Mouse (Mus musculus): ENCODE measurements around the gene Syne1. TPM values are rescaled to one million over a fixed set of nuclear protein-coding genes. Genes with fewer than 3 reads are reported as not detected.
A peak's percentile ranks its signal among the peaks of the same experiment; 100 is the strongest.

Syne1 gene
- total RNA-seq, 2 experiments from 2014 or later, result 142 to 150 TPM

DNA sequence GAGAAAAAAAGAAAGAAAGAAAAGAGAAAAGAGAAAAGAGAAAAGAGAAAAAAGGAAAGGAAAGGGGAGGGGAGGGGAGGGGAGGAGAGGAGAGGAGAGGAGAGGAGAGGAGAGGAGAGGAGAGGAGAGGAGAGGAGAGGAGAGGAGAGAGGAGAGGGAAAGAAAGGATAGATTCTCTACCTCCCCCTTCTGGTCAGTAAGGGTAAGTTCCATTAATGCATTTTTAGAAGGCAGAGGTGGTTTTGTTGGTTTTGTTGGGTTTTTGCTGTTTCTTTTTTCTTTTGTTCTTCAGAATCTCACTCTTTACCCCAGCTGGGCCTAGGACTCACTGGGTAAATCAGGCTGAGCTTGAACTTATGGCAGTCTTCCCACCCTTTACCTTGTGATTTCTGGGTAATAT, 214.9 kb downstream of the Syne1 start:
- DNase-seq (ENCODE audit: extremely low spot score in 1 of 2, low spot score in 2 of 2), result no peak
- intact Hi-C loops (cut with DNase I), result no loop called here

DNA sequence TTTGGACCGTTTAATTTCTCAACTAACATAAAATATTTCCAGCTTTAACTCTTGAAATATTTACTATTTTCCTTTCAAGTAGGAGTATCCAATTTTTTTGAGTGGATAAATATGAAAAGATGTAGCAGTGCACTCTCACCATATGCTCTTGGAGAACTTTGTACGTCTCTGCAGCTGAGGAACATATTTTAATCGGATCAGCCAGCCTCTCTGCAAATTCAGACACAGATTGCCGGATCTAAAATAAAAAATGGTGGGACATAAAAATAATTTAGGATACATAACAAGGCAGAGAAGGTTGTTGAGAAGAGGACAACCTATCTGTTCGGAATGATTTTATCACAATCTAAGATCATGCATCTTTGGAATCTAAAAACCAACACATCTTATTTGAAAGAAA, 218.5 kb downstream of the Syne1 start:
- intact Hi-C loops (cut with DNase I), result no loop called here
- DNase-seq (ENCODE audit: extremely low spot score in 1 of 2, low spot score in 2 of 2), result peak in 1 of 2 experiments; percentile 7

DNA sequence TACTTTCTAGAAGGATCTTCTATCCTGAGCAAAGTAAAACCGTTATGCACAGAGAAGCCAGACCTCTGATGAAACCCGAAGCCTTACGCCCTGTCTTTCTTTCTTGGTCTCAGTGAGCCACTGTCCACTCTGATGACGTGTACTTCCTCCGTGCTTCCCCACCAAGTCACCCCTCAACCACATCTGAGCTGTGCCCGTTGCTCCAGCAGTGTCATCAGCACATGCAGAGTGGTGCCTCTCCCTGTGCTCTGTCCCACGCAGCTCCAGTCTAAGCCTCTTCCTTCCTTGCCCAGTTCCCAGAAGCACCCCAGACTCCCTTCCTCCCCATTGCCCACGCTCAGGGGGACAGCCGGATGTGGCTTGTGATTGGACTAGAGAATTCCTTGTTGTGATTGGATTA, 224.6 kb downstream of the Syne1 start:
- intact Hi-C loops (cut with DNase I), result no loop called here
- no peak for DNase-seq (ENCODE audit: extremely low spot score in 1 of 2, low spot score in 2 of 2)

DNA sequence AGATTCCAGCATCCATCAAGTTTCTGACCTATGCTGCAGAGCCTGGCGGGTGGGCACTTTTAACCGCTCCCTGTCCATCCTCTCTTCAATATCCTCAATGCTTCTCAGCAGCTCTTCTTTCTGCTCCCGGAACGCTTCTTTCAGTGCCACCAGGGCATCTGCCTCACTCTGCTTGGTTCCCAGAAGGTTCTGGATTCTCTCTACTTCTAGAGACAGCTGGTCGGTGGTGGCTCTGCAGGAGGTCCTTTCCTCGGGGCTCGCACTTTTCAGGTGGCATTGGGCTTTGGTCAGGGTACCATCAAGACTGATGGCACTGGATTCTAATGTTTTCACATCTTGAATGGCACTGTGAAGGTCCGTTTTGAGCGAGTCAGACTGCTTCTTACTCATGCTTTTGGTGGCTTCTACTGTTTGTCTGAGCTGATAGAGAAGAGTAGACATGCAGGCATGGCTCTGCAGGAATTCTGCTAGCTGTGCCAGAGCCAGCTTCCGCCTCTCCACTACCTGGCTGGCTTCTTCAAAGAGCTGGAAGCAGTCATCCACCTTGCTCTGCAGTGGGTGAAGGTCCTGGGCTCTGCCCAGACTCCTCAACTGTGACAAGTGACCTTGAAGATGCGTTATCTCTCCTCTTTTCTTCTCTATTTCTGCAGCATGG, 227.4 kb downstream of the Syne1 start:
- no peak for DNase-seq (ENCODE audit: extremely low spot score in 1 of 2, low spot score in 2 of 2)
- intact Hi-C loops (cut with DNase I), result no loop called here

DNA sequence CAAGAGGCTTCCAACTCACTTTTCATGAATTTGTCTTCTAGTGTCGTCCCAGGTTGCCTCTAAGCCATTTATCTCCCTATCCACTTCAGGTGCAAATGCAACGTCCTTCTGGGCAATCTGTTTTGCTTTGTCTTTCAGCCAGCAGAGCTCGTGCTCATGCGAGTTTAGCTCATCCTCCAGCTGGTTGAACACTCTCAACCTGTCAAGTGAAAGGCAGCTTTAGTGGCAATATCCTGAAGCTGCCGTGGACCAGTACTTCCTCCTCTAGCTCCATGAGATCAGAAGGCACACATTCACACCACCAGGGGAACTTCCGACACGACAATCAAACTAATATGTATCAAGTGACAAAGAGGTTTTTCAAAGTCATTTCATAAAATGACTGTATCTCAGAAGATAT, 228.7 kb downstream of the Syne1 start:
- intact Hi-C loops (cut with DNase I), result no loop called here
- DNase-seq (ENCODE audit: extremely low spot score in 1 of 2, low spot score in 2 of 2), result no peak

DNA sequence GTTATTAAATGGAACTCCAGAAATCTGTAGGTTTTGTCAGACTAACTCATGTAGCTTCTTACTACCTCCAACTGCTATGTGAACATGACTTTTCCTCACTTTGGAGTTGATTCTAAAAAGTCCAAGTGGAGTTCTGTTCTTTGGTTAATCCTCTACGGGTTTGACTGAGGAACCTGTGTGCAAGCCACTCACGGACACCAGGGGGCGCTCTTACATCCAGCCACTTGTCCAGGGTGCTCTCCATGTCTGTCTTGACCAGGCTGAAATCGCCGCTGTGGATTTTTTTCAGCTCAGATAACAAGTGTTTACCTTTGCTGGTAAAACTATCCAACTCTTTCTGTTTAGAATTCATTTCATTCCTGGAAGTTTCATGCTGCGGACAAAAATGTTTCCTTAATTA, 233.7 kb downstream of the Syne1 start:
- intact Hi-C loops (cut with DNase I), result no loop called here

DNA sequence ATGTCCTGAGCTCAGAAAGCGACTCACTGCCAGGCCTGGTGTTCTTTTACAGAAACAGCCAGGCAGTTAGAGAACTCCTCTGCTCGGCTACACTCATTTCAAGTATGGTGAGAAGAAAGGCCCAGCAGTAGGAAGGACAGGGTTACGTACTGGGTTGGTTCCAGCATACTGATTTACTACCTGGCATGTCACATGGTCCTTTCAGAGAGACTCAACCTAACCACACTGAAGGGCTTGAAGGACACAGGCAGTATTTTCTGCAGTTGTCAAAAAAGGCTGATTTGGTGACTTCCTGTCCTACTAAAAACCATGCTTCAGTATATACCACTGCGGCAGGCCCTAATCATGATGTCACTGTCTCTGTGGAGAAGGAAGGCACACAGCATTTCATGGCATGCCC, 238.8 kb downstream of the Syne1 start:
- intact Hi-C loops (cut with DNase I), result no loop called here
- DNase-seq (ENCODE audit: extremely low spot score in 1 of 2, low spot score in 2 of 2), result no peak

More for the DNA sequence above, 233.7 kb downstream of the Syne1 start:
- peak; percentile 34 to 68 for DNase-seq (ENCODE audit: extremely low spot score in 1 of 2, low spot score in 2 of 2)

DNA sequence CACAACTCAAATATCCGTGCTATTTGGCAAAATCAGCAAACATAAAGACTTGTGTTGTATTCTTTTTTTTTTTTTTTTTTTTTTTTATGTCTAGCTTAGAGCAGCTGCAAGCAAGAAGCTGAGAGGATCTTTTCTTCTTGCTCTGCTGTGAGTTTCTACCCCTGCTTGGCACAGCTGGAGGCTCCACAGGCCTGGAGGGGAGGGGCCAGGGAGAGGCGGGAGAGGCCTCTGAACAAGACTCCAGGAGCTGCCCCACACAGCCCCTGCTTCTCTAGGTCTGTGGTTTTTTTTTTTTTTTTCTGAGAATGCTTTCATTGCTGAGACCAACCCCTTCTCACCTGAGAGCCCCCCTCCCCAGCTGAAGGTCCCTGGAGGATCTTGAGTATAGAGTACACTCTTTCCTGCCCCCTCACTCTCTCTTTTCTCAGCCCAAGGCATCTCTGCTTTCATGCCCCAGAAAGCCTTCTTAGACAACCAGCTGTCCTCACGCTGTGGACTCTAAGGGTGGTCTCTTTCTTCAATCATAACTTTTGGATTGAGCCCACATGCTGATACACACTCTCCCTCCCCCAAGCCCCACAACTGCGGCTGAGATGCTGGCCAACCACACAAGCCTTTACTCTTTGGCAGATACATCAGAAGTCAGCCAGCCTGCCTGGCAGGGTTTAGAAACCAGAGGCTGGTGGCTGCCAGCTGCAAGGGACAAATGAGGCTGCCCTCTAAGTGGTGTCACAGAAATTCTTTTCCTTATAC, 241.1 kb downstream of the Syne1 start:
- DNase-seq (ENCODE audit: extremely low spot score in 1 of 2, low spot score in 2 of 2), result peak; percentile 19 to 63
- intact Hi-C loops (cut with DNase I), result no loop called here

DNA sequence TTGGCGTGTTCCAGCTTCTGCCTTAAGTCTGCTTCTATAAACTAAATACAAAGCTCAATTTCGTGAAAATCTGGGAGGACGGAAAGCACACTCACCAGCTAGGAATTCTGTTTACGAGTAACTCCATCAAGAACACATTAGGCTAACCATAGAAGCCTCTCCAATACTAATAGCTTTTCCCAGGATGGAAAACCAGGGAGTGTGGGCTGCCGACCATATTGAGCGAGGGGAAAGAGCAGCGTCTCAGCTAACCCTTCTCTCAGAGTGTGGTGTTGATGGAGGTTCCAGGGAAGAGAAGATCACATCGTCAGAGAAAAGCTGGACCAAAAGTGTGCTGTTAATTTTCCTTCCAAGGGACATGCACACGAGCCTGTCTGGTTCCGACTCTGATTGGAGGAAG, 241.9 kb downstream of the Syne1 start:
- DNase-seq (ENCODE audit: extremely low spot score in 1 of 2, low spot score in 2 of 2), result no peak

DNA sequence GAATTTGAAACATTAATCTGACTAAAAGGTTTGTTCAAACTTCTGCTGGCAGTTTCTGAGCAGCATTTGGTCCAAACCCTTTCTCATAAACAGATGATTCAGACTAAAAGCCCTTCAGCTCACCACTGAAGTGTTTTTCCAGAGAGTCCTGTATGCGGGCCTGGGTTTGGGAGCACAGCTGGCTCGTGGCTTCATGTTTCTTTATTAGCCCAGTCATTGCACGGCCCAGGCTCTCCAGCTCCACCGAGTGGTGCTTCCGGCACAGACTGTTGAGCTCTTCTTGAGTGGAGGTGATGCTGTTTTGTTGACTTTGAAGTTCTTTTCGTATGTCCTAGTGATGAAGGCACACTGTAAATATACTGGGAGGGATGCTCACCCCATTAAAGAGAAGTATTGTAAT, 245.7 kb downstream of the Syne1 start:
- intact Hi-C loops (cut with DNase I), result no loop called here
- no peak for DNase-seq (ENCODE audit: extremely low spot score in 1 of 2, low spot score in 2 of 2)

More for the DNA sequence above, 241.9 kb downstream of the Syne1 start:
- intact Hi-C loops (cut with DNase I), result no loop called here

DNA sequence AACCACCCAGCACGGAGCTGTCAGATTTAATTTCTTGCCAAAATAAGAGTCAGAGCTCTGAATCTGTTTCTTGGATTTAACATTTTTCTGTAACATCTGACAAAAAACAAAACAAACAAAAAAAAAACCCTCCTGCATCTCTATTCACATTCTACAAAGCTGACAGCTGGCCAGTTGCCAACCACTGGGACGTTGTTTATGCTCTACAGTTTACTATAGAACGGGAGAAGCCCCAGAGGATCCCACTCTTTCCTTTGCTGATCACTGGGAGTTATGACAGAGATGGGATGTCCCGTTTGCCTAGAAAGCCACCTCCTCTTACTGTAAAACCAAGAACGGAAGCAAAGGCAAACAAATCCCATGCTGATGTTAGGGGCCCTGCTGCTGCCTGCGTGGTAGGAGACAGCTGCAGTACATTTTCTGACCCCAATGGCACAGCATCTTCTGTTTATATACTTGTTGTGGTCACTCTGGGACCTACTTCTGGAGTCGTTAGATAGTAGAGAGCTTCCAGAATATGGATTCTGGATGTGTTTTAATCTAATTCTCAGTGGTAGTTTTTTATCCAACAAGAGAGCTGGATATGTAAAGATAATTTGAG, 255.9 kb downstream of the Syne1 start:
- intact Hi-C loops (cut with DNase I), result no loop called here
- peak in 1 of 2 experiments; percentile 60 for DNase-seq (ENCODE audit: extremely low spot score in 1 of 2, low spot score in 2 of 2)

DNA sequence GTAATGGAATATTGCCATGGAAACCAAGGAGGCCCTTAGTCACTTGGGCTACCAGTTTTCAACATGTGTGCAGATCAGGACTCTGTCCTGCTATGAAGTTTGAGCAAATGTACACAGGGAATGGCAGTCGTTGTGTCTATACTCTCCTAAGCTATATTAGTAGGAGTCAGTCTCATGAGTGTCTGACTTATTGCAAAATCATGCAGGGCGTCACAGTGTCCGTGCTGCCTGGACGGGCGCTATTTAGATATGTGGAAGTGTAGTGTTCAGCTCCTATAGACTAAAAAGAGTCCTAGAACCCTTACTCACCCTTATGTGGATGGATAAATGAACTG, 261.7 kb downstream of the Syne1 start:
- intact Hi-C loops (cut with DNase I), result no loop called here
- DNase-seq (ENCODE audit: extremely low spot score in 1 of 2, low spot score in 2 of 2), result no peak

DNA sequence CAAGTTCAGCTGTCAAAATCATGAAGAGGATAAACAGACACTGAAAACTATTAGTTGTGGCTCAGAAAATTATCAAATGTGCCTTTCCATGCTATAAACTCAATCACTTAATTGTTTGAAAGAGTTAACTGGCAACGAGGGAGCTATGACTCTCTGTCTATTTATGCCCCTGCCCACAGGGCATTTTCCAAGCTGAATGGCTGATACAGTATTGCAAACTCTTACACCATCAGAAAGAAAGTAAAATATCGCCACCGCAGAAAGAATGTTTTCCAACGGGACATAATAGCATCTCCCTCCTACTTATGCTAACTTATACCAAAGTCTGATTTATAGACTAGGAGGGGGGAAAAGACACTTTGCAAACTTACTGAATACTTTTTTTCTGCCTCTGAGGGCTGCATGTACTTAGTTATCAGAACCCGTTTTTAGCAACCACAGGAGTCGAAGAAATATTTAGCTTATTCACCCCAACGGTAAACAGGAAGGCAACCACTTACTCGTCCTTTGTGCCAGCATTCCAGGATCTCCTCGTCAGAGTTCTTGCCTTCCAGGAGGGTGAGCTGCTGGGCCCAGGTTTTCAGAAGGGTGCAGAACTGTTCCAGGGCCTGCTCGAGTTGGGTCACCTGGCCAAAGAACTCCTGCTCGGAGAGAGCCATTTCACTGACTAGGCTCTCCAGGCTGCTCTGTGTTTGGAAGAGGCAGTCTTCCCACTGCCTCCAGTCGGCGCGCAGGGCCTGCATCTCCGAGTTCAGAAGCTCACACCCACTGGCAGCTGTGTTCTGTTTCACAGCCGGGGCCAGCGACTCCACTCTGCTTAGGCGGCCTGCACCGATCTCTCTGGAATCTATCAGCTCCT, 262.3 kb downstream of the Syne1 start:
- intact Hi-C loops (cut with DNase I), result no loop called here
- peak in 1 of 2 experiments; percentile 75 for DNase-seq (ENCODE audit: extremely low spot score in 1 of 2, low spot score in 2 of 2)

DNA sequence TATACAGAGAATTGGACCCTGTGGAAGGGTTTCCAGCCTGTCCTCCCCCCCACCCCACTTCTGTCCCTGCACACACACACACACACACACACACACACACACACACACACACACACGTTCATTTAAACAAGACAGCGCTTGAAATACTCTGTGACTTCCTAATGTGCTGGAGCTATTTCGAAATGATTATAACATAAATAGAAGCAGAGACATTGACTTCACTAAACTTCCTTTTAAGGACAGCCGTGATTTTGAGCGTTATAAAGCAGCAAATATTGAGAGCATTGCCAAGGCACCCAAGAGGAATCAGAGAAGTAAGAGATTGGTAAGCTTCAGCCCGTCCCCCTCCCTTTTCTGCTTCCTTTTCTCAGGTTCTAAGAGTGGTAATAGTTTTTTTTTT, 263.0 kb downstream of the Syne1 start:
- DNase-seq (ENCODE audit: extremely low spot score in 1 of 2, low spot score in 2 of 2), result no peak
- intact Hi-C loops (cut with DNase I), result no loop called here

DNA sequence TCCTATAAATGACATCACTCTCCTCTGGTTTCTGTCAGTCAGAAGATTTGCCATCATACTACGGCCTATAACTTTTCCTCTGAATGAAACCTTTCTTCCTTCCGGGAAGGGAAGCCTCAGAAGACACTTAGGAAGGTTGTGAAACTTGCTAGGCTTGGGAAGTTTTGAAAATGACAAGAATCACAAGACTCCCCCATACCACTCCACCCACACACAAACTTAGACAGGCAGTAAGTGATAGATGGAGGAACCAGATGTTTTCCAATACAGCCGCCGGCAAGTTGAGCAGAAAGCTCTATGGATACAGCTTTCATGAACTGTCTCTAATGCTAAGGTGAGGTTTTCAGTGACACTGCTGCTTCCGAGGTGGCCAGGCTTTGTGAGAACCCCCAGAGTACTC, 275.5 kb downstream of the Syne1 start:
- DNase-seq (ENCODE audit: extremely low spot score in 1 of 2, low spot score in 2 of 2), result no peak
- intact Hi-C loops (cut with DNase I), result no loop called here

DNA sequence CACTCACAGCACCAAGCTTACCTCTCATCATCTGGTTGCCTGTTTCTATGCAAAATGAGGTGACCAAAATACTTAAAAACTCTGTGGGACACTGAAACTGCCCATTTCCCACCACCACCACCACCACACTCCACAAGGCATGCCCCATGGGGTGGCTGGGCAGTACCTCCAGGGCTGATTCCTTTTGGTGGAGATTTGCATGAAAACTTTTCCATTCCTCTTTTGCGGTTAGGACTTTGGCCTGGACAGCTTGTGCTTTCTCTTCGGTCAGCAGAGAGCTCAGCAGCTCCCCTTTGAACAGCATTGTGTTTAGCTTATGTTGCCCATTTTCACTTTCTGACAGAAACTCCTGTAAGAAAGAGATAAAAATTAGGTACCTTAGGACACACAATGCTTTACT, 280.6 kb downstream of the Syne1 start:
- no peak for DNase-seq (ENCODE audit: extremely low spot score in 1 of 2, low spot score in 2 of 2)
- intact Hi-C loops (cut with DNase I), result no loop called here

DNA sequence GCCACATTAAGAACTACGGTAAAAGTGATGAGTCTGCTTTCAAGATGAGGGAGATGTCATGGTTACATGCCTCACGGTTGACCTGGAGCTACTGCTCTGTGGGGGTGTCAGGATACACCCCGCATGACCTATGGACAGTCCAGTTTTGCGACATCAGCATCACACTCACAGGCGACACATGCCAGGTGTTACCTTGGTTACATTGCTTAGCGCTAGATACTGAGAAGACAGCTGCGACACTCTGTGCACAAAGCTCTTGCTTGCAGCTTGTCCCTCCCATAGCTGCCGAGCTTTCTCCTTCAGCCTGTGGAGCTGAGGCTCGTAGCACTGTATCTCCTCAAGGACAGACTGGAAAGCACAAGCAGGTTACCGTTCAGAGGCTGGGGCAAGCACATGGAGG, 286.9 kb downstream of the Syne1 start:
- intact Hi-C loops (cut with DNase I), result no loop called here
- DNase-seq (ENCODE audit: extremely low spot score in 1 of 2, low spot score in 2 of 2), result no peak

DNA sequence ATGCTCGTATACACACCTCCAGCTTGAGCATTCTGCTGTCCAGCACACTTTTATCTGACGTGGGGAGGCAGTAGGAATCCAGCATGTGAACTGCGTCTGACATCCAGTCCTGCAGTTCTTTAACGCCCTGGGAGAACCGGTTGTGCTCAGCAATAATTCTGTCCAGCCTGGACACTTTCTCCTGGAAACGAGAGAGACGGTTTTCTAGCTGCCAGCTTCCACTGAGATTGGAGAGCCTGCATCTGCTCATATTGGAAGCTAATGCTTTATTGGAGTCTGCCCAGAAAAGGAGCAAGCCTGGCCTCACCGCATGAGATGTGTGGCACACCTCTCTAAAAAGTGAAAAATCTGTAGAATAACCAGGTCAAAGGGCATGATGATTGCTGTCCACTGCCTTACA, 288.6 kb downstream of the Syne1 start:
- intact Hi-C loops (cut with DNase I), result no loop called here
- no peak for DNase-seq (ENCODE audit: extremely low spot score in 1 of 2, low spot score in 2 of 2)

DNA sequence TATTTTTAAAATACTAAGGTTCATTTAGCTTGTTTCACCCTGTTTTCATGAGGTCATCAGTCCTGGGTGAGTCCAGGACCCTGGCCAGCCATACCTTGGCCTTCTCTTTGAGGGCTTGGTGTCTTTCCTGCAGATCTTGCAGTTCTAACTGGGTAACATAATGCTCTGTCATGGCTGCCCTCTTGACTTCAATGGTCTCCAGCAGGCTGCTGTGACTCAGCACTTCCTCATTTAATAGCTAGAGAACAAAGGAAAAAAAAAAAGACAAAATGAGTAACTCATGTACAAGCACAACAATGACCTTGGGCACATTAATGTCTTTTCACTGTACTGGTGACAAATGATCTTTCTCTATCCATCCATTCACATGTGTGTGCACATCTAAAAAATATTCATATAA, 294.6 kb downstream of the Syne1 start:
- DNase-seq (ENCODE audit: extremely low spot score in 1 of 2, low spot score in 2 of 2), result no peak
- intact Hi-C loops (cut with DNase I), result no loop called here

DNA sequence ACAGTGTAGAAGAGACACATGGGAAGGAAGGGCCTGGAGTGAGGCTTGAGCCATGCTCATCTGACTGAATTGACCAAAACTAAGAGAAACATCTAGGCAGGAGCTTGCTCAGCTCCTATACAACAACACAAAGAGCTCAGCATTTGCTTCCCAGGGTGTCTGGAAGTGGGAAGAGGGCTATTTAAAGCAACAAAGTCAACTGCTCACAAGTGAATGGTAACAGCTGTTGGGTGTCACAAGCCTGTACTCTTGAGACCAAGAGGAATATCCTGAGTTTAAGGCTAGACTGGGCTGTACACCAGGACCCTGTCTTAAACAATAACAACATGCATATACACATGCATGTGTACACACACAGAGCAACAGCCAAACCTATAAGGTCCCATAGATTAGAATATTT, 297.5 kb downstream of the Syne1 start:
- intact Hi-C loops (cut with DNase I), result no loop called here
- DNase-seq (ENCODE audit: extremely low spot score in 1 of 2, low spot score in 2 of 2), result no peak

Data from left cerebral cortex, postnatal 10 days (tissue).